Mouse (Mus musculus) spleen, postnatal 10 days (tissue): ENCODE results near the gene Tenm1.

Experiments
- DNase-seq, 2 experiments: peaks; one replicate each; pipeline ENCODE4 v3.0.0; 2021 to 2022; ENCODE audit warnings: low spot score in 2 of 2

Gene Tenm1

DNA sequence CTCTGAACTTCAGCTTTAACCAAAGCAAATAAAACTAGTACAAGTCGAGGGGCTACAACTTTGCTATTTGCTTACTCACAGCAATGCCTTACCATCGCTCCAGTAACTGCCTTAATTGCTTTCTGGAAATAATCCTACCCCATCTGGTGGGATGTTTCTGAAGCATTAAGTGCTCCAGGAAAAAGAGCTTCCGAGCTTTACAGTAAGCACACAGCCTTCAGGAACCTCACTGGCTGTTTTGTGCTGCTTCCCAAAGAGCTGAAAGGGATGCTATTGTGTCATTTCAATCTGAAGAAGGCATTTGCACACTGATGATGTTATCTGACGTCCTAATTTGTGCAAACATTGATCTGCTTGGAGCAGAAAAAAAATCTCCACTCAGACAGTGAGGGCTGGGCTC lies 647.4 kb downstream of the Tenm1 start:
- no peak for DNase-seq

- DNase-seq = no peak
These were observed 710.7 kb downstream of the Tenm1 start for GRCm38 (mm10) chrX:42718078-42718785.

DNA sequence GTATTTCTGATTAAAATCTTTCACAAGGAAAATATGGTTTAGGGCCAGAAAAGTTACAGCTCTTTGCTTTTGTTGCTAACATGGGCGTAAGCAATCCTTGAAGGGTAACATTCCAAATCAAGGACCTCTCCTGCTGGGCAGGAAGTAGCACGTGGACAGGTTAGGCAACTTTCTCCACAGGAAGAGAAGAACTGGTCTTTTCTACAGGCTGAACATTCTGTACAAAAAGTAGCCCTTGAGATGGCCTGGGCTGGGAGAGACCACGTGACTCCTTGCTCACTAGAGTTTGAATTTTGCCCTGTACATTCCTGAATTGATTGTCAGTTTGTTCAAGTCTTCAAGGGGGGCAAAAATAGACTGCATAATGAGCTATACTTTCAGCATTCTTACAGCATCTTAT lies 728.6 kb downstream of the Tenm1 start:
- DNase-seq = no peak

DNA sequence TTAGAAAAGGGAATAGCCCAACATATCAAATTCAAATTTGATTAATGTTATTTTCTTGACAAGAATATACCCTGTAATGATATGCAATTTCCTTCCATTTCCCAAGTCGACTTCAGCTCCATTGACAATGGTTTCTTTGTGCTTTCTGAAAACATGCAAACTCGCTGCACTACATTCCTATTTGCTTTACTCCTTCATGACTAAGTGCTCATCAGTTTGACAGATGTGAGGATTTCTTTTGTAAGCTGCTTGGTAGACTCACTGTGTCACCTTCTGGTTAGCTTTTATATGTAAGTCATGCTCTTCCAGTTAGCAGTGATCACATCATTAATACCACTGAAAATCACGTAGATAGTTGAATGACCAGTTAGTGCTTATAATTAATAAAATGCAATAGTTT lies 781.8 kb downstream of the Tenm1 start:
- DNase-seq = no peak

- DNase-seq = no peak
These were observed 848.4 kb downstream of the Tenm1 start for GRCm38 (mm10) chrX:42580521-42580920.

DNA sequence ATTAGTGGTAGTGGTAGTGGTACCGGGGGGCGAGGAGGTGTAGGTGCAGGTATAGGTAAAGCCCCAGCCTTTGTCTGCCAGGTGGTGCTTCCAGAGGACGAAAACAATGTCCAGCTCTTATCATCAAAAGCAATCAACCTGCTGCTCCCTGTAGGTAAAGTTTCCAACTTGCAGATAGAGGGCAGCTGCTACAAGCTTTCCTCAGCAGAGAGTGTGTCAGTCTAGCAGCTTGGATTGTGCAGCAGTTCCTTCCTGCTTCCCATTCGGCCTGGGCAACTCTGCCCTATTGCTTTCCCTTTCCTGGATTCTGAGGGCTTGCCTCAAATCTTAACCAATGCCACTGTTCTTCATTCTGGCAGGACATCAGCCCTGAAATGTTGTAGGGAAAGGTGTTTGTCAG lies 870.2 kb downstream of the Tenm1 start:
- DNase-seq = no peak

GRCm38 (mm10) chrX:42557284-42557683 lies 871.6 kb downstream of the Tenm1 start:
- peak in 1 of 2 experiments; percentile 14 for DNase-seq

GRCm38 (mm10) chrX:42548513-42548912 lies 880.4 kb downstream of the Tenm1 start:
- no peak for DNase-seq

GRCm38 (mm10) chrX:42545076-42545475 lies 883.9 kb downstream of the Tenm1 start:
- no peak for DNase-seq

DNA sequence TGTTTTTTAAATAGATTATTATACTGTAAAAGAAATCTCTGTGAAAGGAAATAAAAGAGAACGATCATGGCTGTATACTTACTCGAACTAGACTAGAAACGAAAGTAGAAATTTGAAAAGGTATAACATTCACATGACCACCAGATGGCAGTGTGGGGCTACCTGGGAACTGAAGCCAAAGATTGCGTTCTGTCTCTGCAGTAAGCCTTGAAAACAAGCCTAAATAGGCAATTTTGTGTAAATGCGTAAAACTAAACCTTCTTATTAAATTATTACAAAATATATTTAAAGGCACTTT lies 888.2 kb downstream of the Tenm1 start:
- peak; percentile 20 to 68 for DNase-seq

GRCm38 (mm10) chrX:42540030-42540755 lies 888.7 kb downstream of the Tenm1 start:
- DNase-seq = no peak

DNA sequence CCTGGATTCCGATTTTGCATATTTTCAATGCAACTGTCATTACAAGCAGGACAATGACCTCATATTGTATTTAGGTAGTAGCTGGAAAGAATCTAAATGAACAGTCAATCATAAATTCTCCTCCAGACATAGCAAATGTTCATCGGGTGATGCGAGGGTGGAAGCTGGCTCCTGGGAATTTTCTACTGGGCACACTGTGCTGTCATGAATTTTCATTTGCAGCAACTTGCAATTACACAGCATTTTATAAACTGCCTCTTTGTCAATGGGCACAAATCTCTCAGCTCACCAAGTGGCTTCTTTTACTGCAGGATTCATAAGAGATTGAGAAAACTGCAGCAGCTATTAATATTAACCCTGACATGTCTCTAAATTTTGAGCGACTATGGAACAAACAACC lies 898.2 kb downstream of the Tenm1 start:
- DNase-seq = no peak

- no peak for DNase-seq
These were observed 906.1 kb downstream of the Tenm1 start for GRCm38 (mm10) chrX:42522868-42523267.

- peak in 1 of 2 experiments; percentile 15 for DNase-seq
These were observed 916.4 kb downstream of the Tenm1 start for GRCm38 (mm10) chrX:42512567-42512966.

DNA sequence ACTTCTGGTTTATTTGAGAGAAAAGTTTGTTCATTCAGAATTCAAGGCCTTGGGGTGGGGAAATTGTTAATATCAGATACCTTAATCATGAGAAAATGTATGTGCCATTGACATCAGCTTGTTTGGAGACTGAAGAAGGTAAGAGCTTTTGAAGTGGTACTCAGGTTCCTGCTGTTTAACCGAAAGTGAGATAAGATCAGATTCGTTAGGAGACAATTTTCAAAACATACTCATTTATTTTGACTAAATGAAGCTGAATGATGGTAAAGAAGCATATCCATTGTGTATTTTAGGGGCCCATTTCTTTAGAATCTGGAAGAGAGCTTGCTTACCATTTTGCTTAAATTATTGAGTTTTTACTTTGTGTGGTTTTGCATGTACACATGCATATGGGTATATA lies 917.8 kb downstream of the Tenm1 start:
- no peak for DNase-seq

GRCm38 (mm10) chrX:42502291-42503043 lies 926.5 kb downstream of the Tenm1 start, which contains the start of gene Sh2d1a:
Gene Sh2d1a, plus strand, starts transcription at chrX:42502453.
- peak in 1 of 2 experiments; percentile 12 for DNase-seq

DNA sequence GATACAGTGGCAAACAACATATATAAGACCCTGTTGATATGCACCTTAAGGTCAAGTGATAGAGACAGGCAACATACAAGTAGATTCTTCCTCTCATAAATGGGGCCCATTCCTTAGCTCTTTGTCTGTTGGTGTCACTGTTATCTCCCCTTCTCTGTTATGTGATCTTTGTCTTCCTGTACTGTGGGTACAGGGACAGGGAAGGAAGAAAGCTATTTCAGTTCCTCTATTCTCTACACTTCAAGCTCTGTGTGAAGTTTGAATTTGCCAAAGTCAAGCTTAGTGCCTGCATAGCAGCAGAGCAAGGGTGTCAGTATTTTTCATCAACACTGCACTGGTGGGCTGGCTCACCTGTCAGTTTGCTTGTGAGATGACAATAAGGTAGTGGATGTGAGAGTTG lies 928.4 kb downstream of the Tenm1 start:
- no peak for DNase-seq

GRCm38 (mm10) chrX:42490336-42490735 lies 938.6 kb downstream of the Tenm1 start:
- no peak for DNase-seq

GRCm38 (mm10) chrX:42489446-42489845 lies 939.5 kb downstream of the Tenm1 start, which contains the start of gene Tex13c2:
Gene Tex13c2, plus strand, starts transcription at chrX:42489691.
- no peak for DNase-seq
